Mouse (Mus musculus) cerebellum, adult (tissue): ENCODE results near the gene Guca2b.
"Not testable (repeated sequence)": the region's sequence is repeated elsewhere in the genome, so short reads cannot be mapped to it uniquely, and the experiment has no call there.

Source experiments
- ATAC-seq: cut with Nextera tagmentation; 2 replicates; pipeline ENCODE4 v1.9.2; 2017; ENCODE audit warnings: mild to moderate bottlenecking, moderate library complexity, mixed read lengths; ENCODE audit not compliant: insufficient number of reproducible peaks, low FRiP score, low TSS enrichment

The Guca2b gene

GRCm38 (mm10) chr4:119660007-119660406 lies 1.3 kb upstream of the Guca2b start:
- no peak for ATAC-seq

GRCm38 (mm10) chr4:119658246-119658645 lies 508 bp downstream of the Guca2b start:
- no peak for ATAC-seq

GRCm38 (mm10) chr4:119657011-119657410 lies 1.7 kb downstream of the Guca2b start:
- ATAC-seq: no peak

- ATAC-seq: no peak
These were observed 16.1 kb downstream of the Guca2b start for GRCm38 (mm10) chr4:119642666-119643065.

- no peak for ATAC-seq
These were observed 20.1 kb downstream of the Guca2b start for GRCm38 (mm10) chr4:119638656-119639055.

- no peak for ATAC-seq
These were observed 20.8 kb downstream of the Guca2b start for GRCm38 (mm10) chr4:119637946-119638345.

- ATAC-seq: no peak
These were observed 21.4 kb downstream of the Guca2b start, which contains the start of gene Guca2a for GRCm38 (mm10) chr4:119637176-119637845. Gene Guca2a (plus strand): TSS chr4:119637704.

- no peak for ATAC-seq
These were observed 22.0 kb downstream of the Guca2b start for GRCm38 (mm10) chr4:119636731-119637130.

- ATAC-seq: no peak
These were observed 23.1 kb downstream of the Guca2b start for GRCm38 (mm10) chr4:119635686-119636085.

- no peak for ATAC-seq
These were observed 23.7 kb downstream of the Guca2b start for GRCm38 (mm10) chr4:119634908-119635660.

- no peak for ATAC-seq
These were observed 24.8 kb downstream of the Guca2b start for GRCm38 (mm10) chr4:119633948-119634347.

GRCm38 (mm10) chr4:119633342-119633741 lies 25.4 kb downstream of the Guca2b start:
- no peak for ATAC-seq

- ATAC-seq: no peak
These were observed 26.0 kb downstream of the Guca2b start for GRCm38 (mm10) chr4:119632721-119633120.

- peak; percentile 41; the same call in 1 of the 2 replicates for ATAC-seq
These were observed 27.4 kb downstream of the Guca2b start for GRCm38 (mm10) chr4:119631115-119631919.

GRCm38 (mm10) chr4:119628363-119628762 lies 30.4 kb downstream of the Guca2b start:
- ATAC-seq: not testable (repeated sequence)

GRCm38 (mm10) chr4:119627317-119627716 lies 31.4 kb downstream of the Guca2b start:
- no peak for ATAC-seq

- ATAC-seq: no peak
These were observed 31.9 kb downstream of the Guca2b start for GRCm38 (mm10) chr4:119626876-119627275.

- no peak for ATAC-seq
These were observed 32.6 kb downstream of the Guca2b start for GRCm38 (mm10) chr4:119626081-119626645.

- no peak for ATAC-seq
These were observed 44.0 kb downstream of the Guca2b start for GRCm38 (mm10) chr4:119614724-119615123.

- no peak for ATAC-seq
These were observed 44.7 kb downstream of the Guca2b start for GRCm38 (mm10) chr4:119614078-119614477.

- ATAC-seq: no peak
These were observed 49.3 kb downstream of the Guca2b start for GRCm38 (mm10) chr4:119609488-119609887.
